Mouse (Mus musculus) stomach, embryonic 16.5 days (tissue): Measurements from ENCODE around the gene Chaf1a. TPM values are rescaled to one million over a fixed set of nuclear protein-coding genes. Genes with fewer than 3 reads are reported as not detected.

Source experiments
- ATAC-seq: fragments of 200-750 bp; cut with Nextera tagmentation; 2 replicates; pipeline ENCODE4 v1.8.0; 2017; ENCODE audit warnings: moderate number of reproducible peaks, moderate TSS enrichment; ENCODE audit not compliant: insufficient read depth, low FRiP score
- H3K27ac ChIP-seq: fragments of 300-500 bp; sonication (generic); 2 replicates; pipeline ENCODE4 v1.5.1; 2014; ENCODE audit warnings: low read length
- H3K27me3 ChIP-seq: fragments of 300-500 bp; sonication (generic); 2 replicates; pipeline ENCODE4 v1.6.1; 2014; ENCODE audit warnings: low read length, control low read depth, mixed read lengths; ENCODE audit not compliant: control insufficient read depth, insufficient read depth
- H3K36me3 ChIP-seq: fragments of 300-500 bp; sonication (generic); 2 replicates; pipeline ENCODE4 v1.6.1; 2014; ENCODE audit warnings: low read length; ENCODE audit not compliant: control insufficient read depth, insufficient read depth
- H3K4me1 ChIP-seq: fragments of 300-500 bp; sonication (generic); 2 replicates; pipeline ENCODE4 v1.6.1; 2014; ENCODE audit warnings: low read length, control low read depth, mixed read lengths; ENCODE audit not compliant: control insufficient read depth, insufficient read depth
- H3K4me2 ChIP-seq: fragments of 300-500 bp; sonication (generic); 2 replicates; pipeline ENCODE4 v1.6.1; 2014; ENCODE audit warnings: low read depth, low read length, mixed read lengths
- H3K4me3 ChIP-seq: fragments of 300-500 bp; sonication (generic); replicated peaks from 2 replicates; pipeline ENCODE4 v1.5.1; 2014; ENCODE audit warnings: mild to moderate bottlenecking, low read length
- H3K9ac ChIP-seq: fragments of 300-500 bp; sonication (generic); 2 replicates; pipeline ENCODE4 v1.6.1; 2014; ENCODE audit warnings: low read length
- H3K9me3 ChIP-seq: fragments of 300-500 bp; sonication (generic); replicated peaks from 2 replicates; pipeline ENCODE4 v1.6.1; 2016; ENCODE audit warnings: low read length, control low read depth; ENCODE audit not compliant: control insufficient read depth
- WGBS: fragments of 180-500 bp; shearing (Covaris S2); extraction: QIAGEN DNeasy Blood & Tissue Kit; methylation state at CpG from one replicate; pipeline ENCODE4 v1.1.7; 2014; 5-methylcytosine and 5-hydroxymethylcytosine counted together
- polyA plus RNA-seq: library from polyadenylated mRNA; unstranded; fragments of >200 nt; fragmentation: Nextera tagmentation; extraction: Ambion mirVana; gene quantifications from 2 replicates; pipeline ENCODE4 v1.2.1, GENCODE M21; 2015

Chaf1a gene
- polyA plus RNA-seq, 1 experiment from 2014 or later, result 17.8 TPM

DNA sequence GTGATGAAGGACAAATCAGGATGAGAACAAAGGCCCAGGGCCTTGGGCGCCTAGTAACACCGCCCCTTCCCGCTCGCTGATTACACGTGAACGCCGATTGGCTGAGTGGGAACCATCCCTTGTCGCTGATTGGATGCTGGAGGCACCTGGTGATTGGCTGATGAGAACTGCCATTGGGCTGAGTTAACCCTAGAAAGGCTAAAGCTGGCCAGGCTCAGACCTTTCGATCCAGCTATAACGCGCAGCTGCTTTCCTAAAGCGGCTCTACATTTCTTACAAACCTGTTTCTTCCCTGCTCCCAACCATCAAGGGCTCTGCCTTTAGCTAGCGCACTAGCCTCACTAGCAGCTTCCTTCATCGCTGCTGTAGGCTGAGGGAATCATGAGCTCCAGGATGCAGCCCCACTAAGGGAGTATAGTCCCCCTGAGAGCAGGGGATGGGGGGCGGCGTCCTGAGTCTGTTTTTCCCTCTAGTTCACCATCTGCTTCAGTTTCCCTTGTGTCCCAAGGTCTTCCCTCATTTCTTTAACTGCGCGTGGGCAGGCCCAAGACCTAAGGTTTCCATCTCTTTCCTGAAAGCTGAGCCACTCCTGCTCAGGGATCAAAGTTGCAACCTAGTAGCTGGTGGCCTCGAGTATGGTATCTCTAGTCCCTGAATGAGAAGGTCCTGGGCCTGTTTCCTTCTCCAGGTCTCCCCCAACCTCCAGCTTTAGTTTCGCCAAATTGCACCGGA, 31.7 kb upstream of the Chaf1a start:
- no peaks in the 10 kb centered on the region for H3K27me3 ChIP-seq
- peak; percentile 92 for ATAC-seq
- H3K4me3 ChIP-seq, result peak overlapping the region; percentile 86
- H3K4me2 ChIP-seq, result peak overlapping the region; percentile 100
- under 1% methylated on average over 21 of the region's 21 CpGs for WGBS
- peak overlapping the region; percentile 82 for H3K9ac ChIP-seq
- no peaks in the 10 kb centered on the region for H3K9me3 ChIP-seq
- H3K4me1 ChIP-seq, result peaks cover 21% of the 10 kb centered on the region
- H3K27ac ChIP-seq, result peak overlapping the region; percentile 96
- peaks cover 16% of the 10 kb centered on the region for H3K36me3 ChIP-seq

DNA sequence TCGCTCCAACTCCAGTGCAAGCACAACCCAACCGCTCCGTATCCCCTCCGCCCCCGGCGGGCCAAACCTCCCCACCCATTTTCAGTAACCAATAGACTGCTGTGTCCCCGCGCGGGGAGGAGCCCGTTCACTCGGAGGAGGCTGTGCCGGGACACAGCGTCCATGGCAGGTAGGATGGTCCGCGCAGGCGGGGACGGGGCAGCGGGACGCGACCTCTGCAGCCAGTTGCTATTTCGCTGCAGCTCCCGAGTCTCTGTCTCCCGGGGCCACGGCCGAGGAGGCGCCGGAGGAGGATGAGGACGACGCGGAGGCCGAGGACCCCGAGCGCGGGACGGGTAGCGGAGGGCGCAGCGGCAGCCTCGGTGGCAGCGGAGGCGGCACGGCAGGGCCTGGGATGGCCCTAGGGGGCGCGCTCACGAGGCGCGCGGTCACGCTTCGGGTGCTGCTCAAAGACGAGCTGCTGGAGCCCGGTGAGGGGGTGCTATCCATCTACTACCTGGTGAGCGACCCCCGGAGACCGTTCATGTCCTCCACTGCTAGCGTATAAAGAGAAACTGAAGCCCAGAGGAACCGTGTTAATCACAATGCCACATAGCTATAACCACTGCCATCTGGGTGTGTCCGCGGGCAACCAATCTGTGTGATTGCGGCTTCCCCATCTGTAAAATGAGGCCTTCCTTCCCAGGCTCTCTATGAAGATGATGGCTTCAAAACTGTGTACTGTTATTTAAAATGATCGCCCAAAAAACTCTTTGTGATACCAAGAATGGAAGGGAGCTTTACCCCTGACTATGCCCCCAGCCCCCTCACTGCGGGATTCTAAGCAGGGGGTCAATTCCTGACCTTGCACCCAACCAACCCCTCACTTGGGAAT, 30.9 kb upstream of the Chaf1a start:
- no peaks in the 10 kb centered on the region for H3K9me3 ChIP-seq
- no peaks in the 10 kb centered on the region for H3K27me3 ChIP-seq
- H3K4me1 ChIP-seq, result peaks cover 21% of the 10 kb centered on the region
- peaks cover 19% of the 10 kb centered on the region for H3K36me3 ChIP-seq
- ATAC-seq, result peak; percentile 92
- peak overlapping the region; percentile 82 for H3K9ac ChIP-seq
- H3K4me3 ChIP-seq, result peak overlapping the region; percentile 86
- H3K4me2 ChIP-seq, result peak overlapping the region; percentile 100
- 1% methylated on average over 62 of the region's 62 CpGs for WGBS
- H3K27ac ChIP-seq, result peak overlapping the region; percentile 96

DNA sequence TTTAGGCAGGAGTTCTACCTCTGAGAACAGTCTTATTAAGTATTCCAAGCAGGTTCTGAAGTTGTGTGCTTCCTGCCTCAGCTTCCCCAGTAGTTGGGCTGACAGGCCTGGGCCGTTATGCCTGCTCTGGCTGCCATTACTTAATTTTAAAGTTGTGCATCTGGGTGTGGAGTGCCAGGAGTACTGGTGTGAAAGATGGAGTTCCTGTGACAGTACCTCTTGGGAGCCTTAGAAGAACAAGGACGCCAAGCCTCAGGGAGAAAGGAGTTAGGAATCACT, 30.3 kb upstream of the Chaf1a start:
- peaks cover 19% of the 10 kb centered on the region for H3K36me3 ChIP-seq
- peak overlapping the region; percentile 100 for H3K4me2 ChIP-seq
- H3K9me3 ChIP-seq, result no peaks in the 10 kb centered on the region
- no peaks in the 10 kb centered on the region for H3K27me3 ChIP-seq
- H3K4me1 ChIP-seq, result peaks cover 21% of the 10 kb centered on the region
- no peak for ATAC-seq
- H3K27ac ChIP-seq, result no peak overlapping the region
- H3K4me3 ChIP-seq, result peak overlapping the region; percentile 86
- H3K9ac ChIP-seq, result peak overlapping the region; percentile 82
- 38% methylated on average over 2 of the region's 2 CpGs for WGBS

DNA sequence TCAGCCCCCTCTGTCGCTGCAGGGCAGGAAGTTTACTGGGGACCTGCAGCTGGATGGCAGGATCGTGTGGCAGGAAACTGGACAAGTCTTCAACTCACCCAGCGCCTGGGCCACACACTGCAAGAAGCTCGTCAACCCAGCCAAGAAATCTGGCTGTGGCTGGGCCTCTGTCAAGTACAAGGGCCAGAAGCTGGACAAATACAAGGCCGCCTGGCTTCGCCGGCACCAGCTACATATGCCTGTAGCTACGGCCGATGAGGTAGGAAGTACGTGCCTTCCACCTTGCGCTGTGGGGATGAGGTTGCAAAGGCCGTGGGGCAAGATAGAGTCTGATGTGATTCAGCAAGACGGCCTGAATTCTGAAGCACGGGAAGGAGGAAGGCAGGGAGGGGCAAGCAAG, 30.0 kb upstream of the Chaf1a start:
- H3K4me3 ChIP-seq, result peak overlapping the region; percentile 86
- H3K4me2 ChIP-seq, result peak overlapping the region; percentile 100
- peak overlapping the region; percentile 82 for H3K9ac ChIP-seq
- no peaks in the 10 kb centered on the region for H3K9me3 ChIP-seq
- H3K27me3 ChIP-seq, result no peaks in the 10 kb centered on the region
- ATAC-seq, result no peak
- peaks cover 21% of the 10 kb centered on the region for H3K4me1 ChIP-seq
- no peak overlapping the region for H3K27ac ChIP-seq
- 62% methylated on average over 14 of the region's 14 CpGs for WGBS
- peaks cover 19% of the 10 kb centered on the region for H3K36me3 ChIP-seq

DNA sequence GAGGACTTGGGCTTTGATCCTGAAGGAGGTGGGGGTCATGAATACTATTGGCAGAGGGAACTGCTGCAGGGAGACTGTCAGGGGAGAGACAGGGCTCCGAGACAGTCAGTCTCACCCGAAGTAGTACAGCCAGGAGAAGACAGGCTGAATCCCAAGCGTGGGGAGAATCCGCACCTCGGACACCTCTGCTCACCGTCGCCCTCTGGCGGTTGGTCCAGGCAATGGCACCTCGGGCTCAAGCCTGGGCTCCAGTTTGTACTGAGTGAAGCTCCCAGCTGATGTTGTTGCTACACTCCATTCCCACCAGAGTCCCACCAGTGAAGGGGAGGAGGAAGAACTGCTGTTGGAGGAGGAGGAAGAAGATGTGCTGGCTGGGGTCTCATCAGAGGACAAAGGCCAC, 29.6 kb upstream of the Chaf1a start:
- H3K36me3 ChIP-seq, result peaks cover 22% of the 10 kb centered on the region
- H3K4me1 ChIP-seq, result peaks cover 21% of the 10 kb centered on the region
- 16% methylated on average over 9 of the region's 9 CpGs for WGBS
- H3K27ac ChIP-seq, result no peak overlapping the region
- peak overlapping the region; percentile 82 for H3K9ac ChIP-seq
- H3K4me3 ChIP-seq, result peak overlapping the region; percentile 86; the same call in 1 of the 2 replicates
- no peaks in the 10 kb centered on the region for H3K27me3 ChIP-seq
- H3K9me3 ChIP-seq, result no peaks in the 10 kb centered on the region
- ATAC-seq, result no peak
- peak overlapping the region; percentile 100 for H3K4me2 ChIP-seq

DNA sequence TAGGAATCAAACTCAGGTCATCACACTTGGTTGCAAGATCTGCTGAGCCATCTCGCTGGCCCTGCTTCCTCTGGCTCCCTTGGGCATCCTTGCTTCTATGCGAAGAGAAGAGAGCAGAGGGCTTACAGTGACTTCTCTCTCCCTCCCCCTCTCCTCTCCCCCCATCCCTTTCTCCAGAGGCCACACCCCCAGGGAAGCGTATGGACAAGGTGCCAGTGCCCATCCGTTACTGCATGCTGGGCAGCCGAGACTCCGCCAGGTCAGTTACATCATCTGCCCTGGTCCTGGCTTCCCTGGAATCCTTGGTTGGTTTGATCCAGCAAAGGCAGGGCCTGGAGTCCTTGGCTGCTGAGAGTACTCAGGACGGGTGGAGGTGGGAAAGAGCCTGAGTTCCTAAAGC, 28.8 kb upstream of the Chaf1a start:
- no peak overlapping the region for H3K4me2 ChIP-seq
- H3K4me1 ChIP-seq, result peaks cover 21% of the 10 kb centered on the region
- no peak overlapping the region for H3K9ac ChIP-seq
- no peaks in the 10 kb centered on the region for H3K9me3 ChIP-seq
- ATAC-seq, result no peak
- WGBS, result 86% methylated on average over 7 of the region's 7 CpGs
- H3K27me3 ChIP-seq, result no peaks in the 10 kb centered on the region
- no peak overlapping the region for H3K4me3 ChIP-seq
- no peak overlapping the region for H3K27ac ChIP-seq
- peaks cover 29% of the 10 kb centered on the region for H3K36me3 ChIP-seq

DNA sequence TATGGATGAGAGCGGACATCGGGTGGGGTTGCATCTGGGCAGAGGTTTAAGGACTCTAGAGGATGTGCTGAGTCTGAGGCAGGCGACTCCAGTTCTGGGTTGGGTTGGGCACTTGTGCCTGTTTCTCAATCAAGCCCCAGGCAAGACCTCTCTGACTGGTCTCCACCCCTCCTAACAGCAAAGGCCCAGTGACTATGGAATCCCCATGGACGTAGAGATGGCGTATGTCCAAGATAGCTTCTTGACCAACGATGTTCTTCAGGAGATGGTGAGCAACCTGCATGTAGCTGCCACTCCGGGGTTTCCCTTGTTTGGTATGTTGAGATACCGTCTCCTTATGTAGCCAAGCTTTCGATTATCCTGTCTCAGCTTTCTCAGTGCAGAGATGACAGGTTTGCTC, 24.9 kb upstream of the Chaf1a start:
- no peaks in the 10 kb centered on the region for H3K27me3 ChIP-seq
- WGBS, result 89% methylated on average over 9 of the region's 9 CpGs
- no peak overlapping the region for H3K4me2 ChIP-seq

DNA sequence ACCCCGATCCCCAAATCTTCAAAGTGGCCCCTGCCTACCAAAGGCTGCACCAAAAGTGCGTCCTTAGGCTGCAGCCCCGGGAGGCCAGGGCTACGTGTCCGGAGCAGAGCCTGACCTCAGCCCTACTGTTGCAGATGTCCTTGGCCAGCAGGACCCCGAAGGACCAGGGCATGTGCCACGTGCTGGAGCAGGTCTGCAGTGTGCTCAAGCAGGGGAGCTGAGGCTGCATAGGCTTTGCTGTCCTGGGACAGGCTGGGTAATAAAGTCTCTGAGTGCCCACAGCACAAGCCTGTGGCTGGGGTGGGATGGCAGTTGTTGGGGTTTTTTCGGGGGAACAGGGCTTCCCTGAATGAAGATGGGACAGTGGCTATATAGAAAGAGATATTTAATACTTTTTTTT, 23.9 kb upstream of the Chaf1a start:
- H3K4me1 ChIP-seq, result no peaks in the 10 kb centered on the region
- no peaks in the 10 kb centered on the region for H3K27me3 ChIP-seq
- H3K9me3 ChIP-seq, result no peaks in the 10 kb centered on the region
- H3K4me3 ChIP-seq, result no peak overlapping the region
- 84% methylated on average over 8 of the region's 8 CpGs for WGBS
- H3K4me2 ChIP-seq, result no peak overlapping the region
- H3K9ac ChIP-seq, result no peak overlapping the region
- ATAC-seq, result no peak
- H3K27ac ChIP-seq, result no peak overlapping the region
- peaks cover 41% of the 10 kb centered on the region for H3K36me3 ChIP-seq

More for the DNA sequence above, 24.9 kb upstream of the Chaf1a start:
- Histone ChIP-seq H3K36me3 (peaks cover 43% of the 10 kb centered on the region), H3K27ac (no peak overlapping the region), H3K4me3 (no peak overlapping the region), H3K4me1 (peaks cover 7% of the 10 kb centered on the region), H3K9ac (no peak overlapping the region), H3K9me3 (no peaks in the 10 kb centered on the region)
- ATAC-seq, result no peak
